Mouse (Mus musculus) liver, postnatal 0 days (tissue): Measurements from ENCODE around the gene Lpar6.

Experiments used
- CTCF ChIP-seq: sonication (generic); IDR thresholded peaks from 2 replicates; pipeline ENCODE4 v1.5.1; 2016; ENCODE audit warnings: antibody characterized with exemption, low read depth
- EP300 ChIP-seq: IDR thresholded peaks from 2 replicates; pipeline ENCODE4 v1.6.1; 2016; ENCODE audit warnings: antibody characterized with exemption, low read depth, mild to moderate bottlenecking

DNA sequence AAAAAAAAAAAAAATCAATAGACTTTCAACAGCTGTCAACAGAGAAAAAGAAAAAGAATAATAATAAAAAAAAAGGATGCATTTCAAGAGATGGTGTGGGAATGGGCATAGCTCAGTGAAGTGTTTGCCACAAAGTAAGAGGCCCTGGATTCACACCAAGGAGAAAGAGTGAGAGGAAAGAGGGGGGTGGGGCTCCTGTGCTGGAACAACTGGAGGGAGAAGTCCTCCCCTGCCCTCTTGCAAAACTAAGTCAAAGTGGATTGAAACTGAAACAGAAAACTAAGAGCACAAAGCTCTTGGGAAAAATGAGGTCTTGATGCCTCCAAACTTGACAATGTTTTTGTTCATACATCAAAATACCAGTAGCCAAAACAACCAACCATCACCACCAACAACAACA lies 28.4 kb upstream of the Lpar6 start:
- no peak for TF ChIP-seq CTCF
- peak; percentile 52 for TF ChIP-seq EP300
